Mouse (Mus musculus) kidney, adult 2 months (tissue): ENCODE measurements around the gene Tram2.

Experiments
- CTCF ChIP-seq: fragments of 200-500 bp; conservative IDR thresholded peaks from 2 replicates; pipeline ENCODE4 v1.5.1; 2011; ENCODE audit warnings: low read depth, mild to moderate bottlenecking, control low read depth, low read length, moderate library complexity, mixed read lengths; ENCODE audit not compliant: insufficient read depth, insufficient read length
- POLR2A ChIP-seq: fragments of 200-500 bp; IDR thresholded peaks from one replicate; pipeline ENCODE4 v1.6.1; 2011; ENCODE audit warnings: low read depth, low read length, control low read depth

DNA sequence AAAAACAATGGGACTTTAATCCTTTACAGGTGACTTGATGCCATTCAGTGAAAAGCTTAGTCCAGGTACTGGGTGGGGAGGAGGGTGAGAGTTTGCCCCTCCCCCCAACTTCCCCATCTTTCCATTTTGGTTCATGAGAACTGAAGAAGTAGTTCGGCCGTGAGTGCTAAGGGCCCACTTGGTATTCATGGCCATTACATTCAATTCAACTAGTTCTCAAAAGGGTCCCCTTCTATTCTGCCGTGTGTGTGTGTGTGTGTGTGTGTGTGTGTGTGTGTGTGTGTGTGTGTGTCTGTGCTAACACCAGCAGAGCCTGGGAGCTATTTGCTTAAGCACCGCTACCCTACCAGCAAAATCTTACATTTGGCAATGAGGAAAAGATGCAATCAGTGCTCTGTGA lies 94.4 kb downstream of the Tram2 start:
- TF ChIP-seq POLR2A (no peak), CTCF (no peak)
